Mouse (Mus musculus) embryonic facial prominence, embryonic 12.5 days (tissue): ENCODE results near the gene Caskin2. TPM values are rescaled to one million over a fixed set of nuclear protein-coding genes. Genes with fewer than 3 reads are reported as not detected.

Experiments used
- ATAC-seq: fragments of 200-750 bp; cut with Nextera tagmentation; 2 replicates; pipeline ENCODE4 v1.8.0; 2017; ENCODE audit not compliant: insufficient number of reproducible peaks, insufficient read depth, low FRiP score, low TSS enrichment
- H3K27ac ChIP-seq: fragments of 300-500 bp; sonication (generic); 2 replicates; pipeline ENCODE4 v1.5.1; 2016; ENCODE audit warnings: mild to moderate bottlenecking
- H3K27me3 ChIP-seq: fragments of 300-500 bp; sonication (generic); 2 replicates; pipeline ENCODE4 v1.6.1; 2016; ENCODE audit warnings: mild to moderate bottlenecking, moderate library complexity
- H3K36me3 ChIP-seq: fragments of 300-500 bp; sonication (generic); 2 replicates; pipeline ENCODE4 v1.6.1; 2016; ENCODE audit warnings: mild to moderate bottlenecking
- H3K4me1 ChIP-seq: fragments of 300-500 bp; sonication (generic); 2 replicates; pipeline ENCODE4 v1.6.1; 2016
- H3K4me2 ChIP-seq: fragments of 300-500 bp; sonication (generic); replicated peaks from 2 replicates; pipeline ENCODE4 v1.6.1; 2016; ENCODE audit warnings: mild to moderate bottlenecking, moderate library complexity
- H3K4me3 ChIP-seq: fragments of 300-500 bp; sonication (generic); 2 replicates; pipeline ENCODE4 v1.5.1; 2016; ENCODE audit warnings: mild to moderate bottlenecking
- H3K9ac ChIP-seq: fragments of 300-500 bp; sonication (generic); 2 replicates; pipeline ENCODE4 v1.6.1; 2016; ENCODE audit warnings: mild to moderate bottlenecking, moderate library complexity
- H3K9me3 ChIP-seq: fragments of 300-500 bp; sonication (generic); 2 replicates; pipeline ENCODE4 v1.6.1; 2016; ENCODE audit warnings: mild to moderate bottlenecking, moderate library complexity
- WGBS: fragments of 180-500 bp; shearing (Covaris S2); methylation state at CpG from one replicate; pipeline ENCODE4 v1.1.7; 2016; 5-methylcytosine and 5-hydroxymethylcytosine counted together
- polyA plus RNA-seq: library from polyadenylated mRNA; unstranded; fragments of >200 nt; fragmentation: Nextera tagmentation; extraction: Ambion mirVana; gene quantifications from 2 replicates; pipeline ENCODE4 v1.2.1, GENCODE M21; 2016

Gene Caskin2
- polyA plus RNA-seq, 1 experiment from 2014 or later = 17.5 TPM

GRCm38 (mm10) chr11:115800981-115801380 is 12.5 kb downstream of the Caskin2 start:
- no peak overlapping the region for H3K9ac ChIP-seq
- no peak overlapping the region for H3K4me3 ChIP-seq
- 89% methylated on average over 18 of the region's 18 CpGs for WGBS
- no peaks in the 10 kb centered on the region for H3K27me3 ChIP-seq
- no peak overlapping the region for H3K27ac ChIP-seq
- H3K4me2 ChIP-seq = no peak overlapping the region
- H3K9me3 ChIP-seq = no peaks in the 10 kb centered on the region
- H3K4me1 ChIP-seq = no peaks in the 10 kb centered on the region
- H3K36me3 ChIP-seq = peaks cover 91% of the 10 kb centered on the region
- ATAC-seq = no peak

GRCm38 (mm10) chr11:115797665-115798064 is 15.8 kb downstream of the Caskin2 start:
- Histone ChIP-seq H3K36me3 (peaks cover 98% of the 10 kb centered on the region), H3K4me1 (no peaks in the 10 kb centered on the region), H3K27ac (no peak overlapping the region), H3K4me3 (no peak overlapping the region), H3K27me3 (no peaks in the 10 kb centered on the region), H3K4me2 (no peak overlapping the region), H3K9ac (no peak overlapping the region), H3K9me3 (no peaks in the 10 kb centered on the region)
- no peak for ATAC-seq
- 87% methylated on average over 9 of the region's 9 CpGs for WGBS

DNA sequence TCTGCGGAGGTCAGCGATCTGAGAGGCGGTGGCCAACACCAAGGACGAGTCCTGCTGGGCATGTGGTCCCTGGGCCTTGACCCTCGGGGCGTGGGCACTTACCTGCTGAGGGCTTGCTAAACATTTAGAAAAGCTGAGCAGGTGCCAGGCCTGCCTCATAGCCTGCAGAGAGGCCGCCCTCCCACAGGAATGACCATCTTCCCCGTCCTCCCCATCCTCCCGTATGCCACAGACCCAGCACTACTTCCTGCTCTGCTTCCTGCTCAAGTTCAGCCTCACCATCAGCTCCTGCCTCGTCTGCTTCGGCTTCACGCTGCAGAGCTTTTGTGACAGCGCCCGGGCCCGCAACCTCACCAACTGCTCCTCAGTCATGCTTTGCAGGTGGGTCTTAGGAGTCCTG is 16.5 kb downstream of the Caskin2 start:
- ATAC-seq = no peak
- WGBS = 83% methylated on average over 15 of the region's 15 CpGs
- H3K36me3 ChIP-seq = peaks cover 98% of the 10 kb centered on the region
- H3K27ac ChIP-seq = no peak overlapping the region
- no peak overlapping the region for H3K4me3 ChIP-seq
- no peaks in the 10 kb centered on the region for H3K4me1 ChIP-seq
- H3K9me3 ChIP-seq = no peaks in the 10 kb centered on the region
- no peak overlapping the region for H3K9ac ChIP-seq
- no peak overlapping the region for H3K4me2 ChIP-seq
- H3K27me3 ChIP-seq = no peaks in the 10 kb centered on the region

GRCm38 (mm10) chr11:115792353-115792752 is 21.1 kb downstream of the Caskin2 start:
- Histone ChIP-seq H3K36me3 (peaks cover 98% of the 10 kb centered on the region), H3K27me3 (no peaks in the 10 kb centered on the region), H3K9me3 (no peaks in the 10 kb centered on the region), H3K27ac (no peak overlapping the region), H3K4me3 (no peak overlapping the region), H3K9ac (no peak overlapping the region), H3K4me2 (no peak overlapping the region), H3K4me1 (no peaks in the 10 kb centered on the region)
- WGBS = 91% methylated on average over 14 of the region's 14 CpGs
- no peak for ATAC-seq

DNA sequence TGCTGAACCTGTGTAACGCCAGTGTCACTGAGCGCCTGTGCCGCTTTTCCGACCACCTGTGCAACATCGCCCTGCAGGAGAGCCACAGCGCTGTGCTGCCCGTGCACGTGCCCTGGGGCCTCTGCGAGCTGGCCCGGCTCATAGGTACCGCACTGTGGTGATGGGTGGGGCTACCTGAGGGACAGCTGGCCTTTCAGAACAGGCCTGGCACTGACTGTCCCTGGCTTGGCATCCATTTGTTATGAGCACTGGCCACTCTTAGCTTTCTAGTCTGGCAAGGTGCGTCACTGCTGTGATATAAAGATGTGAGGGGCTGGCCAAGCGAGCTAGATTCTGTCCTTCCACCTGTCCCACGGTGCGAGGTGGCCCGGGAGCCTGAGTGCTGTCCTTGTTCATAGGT is 21.5 kb downstream of the Caskin2 start:
- Histone ChIP-seq H3K9me3 (no peaks in the 10 kb centered on the region), H3K4me3 (no peak overlapping the region), H3K27me3 (no peaks in the 10 kb centered on the region), H3K4me1 (no peaks in the 10 kb centered on the region), H3K9ac (no peak overlapping the region), H3K36me3 (peaks cover 98% of the 10 kb centered on the region), H3K4me2 (no peak overlapping the region), H3K27ac (no peak overlapping the region)
- ATAC-seq = no peak
- WGBS = 95% methylated on average over 16 of the region's 16 CpGs

GRCm38 (mm10) chr11:115789787-115790186 is 23.7 kb downstream of the Caskin2 start:
- ATAC-seq = no peak
- H3K4me1 ChIP-seq = no peaks in the 10 kb centered on the region
- no peak overlapping the region for H3K4me3 ChIP-seq
- H3K9ac ChIP-seq = no peak overlapping the region
- WGBS = 94% methylated on average over 7 of the region's 7 CpGs
- no peaks in the 10 kb centered on the region for H3K9me3 ChIP-seq
- peaks cover 89% of the 10 kb centered on the region for H3K36me3 ChIP-seq
- no peak overlapping the region for H3K4me2 ChIP-seq
- H3K27me3 ChIP-seq = no peaks in the 10 kb centered on the region
- no peak overlapping the region for H3K27ac ChIP-seq

DNA sequence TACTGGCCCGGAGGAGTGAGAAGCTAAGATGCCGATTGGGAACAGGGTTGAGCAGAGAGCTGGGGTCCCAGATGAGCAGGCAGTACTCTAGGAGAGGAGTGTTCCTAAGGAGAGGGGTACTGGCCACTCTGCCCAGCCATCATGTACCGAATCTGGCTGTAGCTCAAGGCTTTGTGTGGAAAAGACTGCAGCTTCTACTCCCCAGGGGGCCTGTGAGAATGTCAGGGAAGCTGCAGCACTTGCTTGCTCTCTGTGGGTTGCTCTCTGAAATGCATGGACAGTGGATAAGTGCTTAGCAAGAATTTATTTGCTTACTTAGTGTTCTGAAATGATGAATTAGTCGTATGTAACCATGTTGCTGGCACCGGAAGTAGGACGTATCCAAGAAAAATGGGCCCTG is 27.0 kb downstream of the Caskin2 start:
- H3K36me3 ChIP-seq = peaks cover 56% of the 10 kb centered on the region
- no peak overlapping the region for H3K27ac ChIP-seq
- H3K4me1 ChIP-seq = 0 out of 2 replicates have a peak, but pooled peaks cover 3% of the 10 kb centered on the region
- no peaks in the 10 kb centered on the region for H3K27me3 ChIP-seq
- no peak overlapping the region for H3K4me3 ChIP-seq
- no peaks in the 10 kb centered on the region for H3K9me3 ChIP-seq
- no peak overlapping the region for H3K4me2 ChIP-seq
- 64% methylated on average over 6 of the region's 6 CpGs for WGBS
- no peak for ATAC-seq
- no peak overlapping the region for H3K9ac ChIP-seq

GRCm38 (mm10) chr11:115780141-115781070 is 33.0 kb downstream of the Caskin2 start:
- Histone ChIP-seq H3K36me3 (peaks cover 8% of the 10 kb centered on the region; the same call in 1 of the 2 replicates), H3K9me3 (no peaks in the 10 kb centered on the region), H3K27me3 (no peaks in the 10 kb centered on the region), H3K27ac (0 out of 2 replicates have a peak overlapping the region, but pooled peaks have one; percentile 5), H3K9ac (no peak overlapping the region), H3K4me2 (peak overlapping the region; percentile 20), H3K4me3 (no peak overlapping the region), H3K4me1 (peaks cover 44% of the 10 kb centered on the region)
- ATAC-seq = peak; percentile 25; the same call in 1 of the 2 replicates
- WGBS = 15% methylated on average over 20 of the region's 20 CpGs

DNA sequence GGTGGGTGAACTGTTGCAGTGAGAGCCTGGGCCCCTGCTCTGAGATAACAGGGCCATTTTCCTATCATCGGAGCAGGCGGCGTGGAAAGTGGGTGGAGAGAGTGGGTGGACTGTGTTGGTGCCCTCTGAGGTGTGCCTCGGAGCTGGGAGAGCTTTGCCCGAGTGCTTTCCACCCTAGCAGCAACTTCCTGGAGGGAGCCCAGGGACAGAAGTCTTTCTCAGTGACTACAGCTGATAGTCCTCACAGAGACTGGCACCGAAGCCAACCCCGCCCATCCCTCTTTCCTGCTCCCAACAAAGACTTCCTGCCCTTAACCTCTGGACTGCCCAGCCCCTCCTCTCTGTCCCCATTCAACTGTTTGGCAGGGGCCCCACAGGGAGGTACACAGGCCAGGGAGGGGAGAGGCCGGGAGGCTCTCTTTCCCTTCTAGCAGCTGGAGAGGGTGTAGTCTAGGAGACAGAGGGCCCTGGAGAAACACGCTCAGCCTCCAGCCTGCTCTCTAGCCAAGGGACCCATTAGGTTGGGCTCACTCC is 34.3 kb downstream of the Caskin2 start:
- H3K9ac ChIP-seq = peak overlapping the region; percentile 17; the same call in 1 of the 2 replicates
- no peak overlapping the region for H3K4me3 ChIP-seq
- peak overlapping the region; percentile 9; the same call in 1 of the 2 replicates for H3K4me2 ChIP-seq
- peaks cover 8% of the 10 kb centered on the region; the same call in 1 of the 2 replicates for H3K36me3 ChIP-seq
- ATAC-seq = peak; percentile 43; the same call in 1 of the 2 replicates
- peaks cover 53% of the 10 kb centered on the region for H3K4me1 ChIP-seq
- peak overlapping the region; percentile 61 for H3K27ac ChIP-seq
- no peaks in the 10 kb centered on the region for H3K9me3 ChIP-seq
- no peaks in the 10 kb centered on the region for H3K27me3 ChIP-seq
- WGBS = 21% methylated on average over 9 of the region's 9 CpGs

DNA sequence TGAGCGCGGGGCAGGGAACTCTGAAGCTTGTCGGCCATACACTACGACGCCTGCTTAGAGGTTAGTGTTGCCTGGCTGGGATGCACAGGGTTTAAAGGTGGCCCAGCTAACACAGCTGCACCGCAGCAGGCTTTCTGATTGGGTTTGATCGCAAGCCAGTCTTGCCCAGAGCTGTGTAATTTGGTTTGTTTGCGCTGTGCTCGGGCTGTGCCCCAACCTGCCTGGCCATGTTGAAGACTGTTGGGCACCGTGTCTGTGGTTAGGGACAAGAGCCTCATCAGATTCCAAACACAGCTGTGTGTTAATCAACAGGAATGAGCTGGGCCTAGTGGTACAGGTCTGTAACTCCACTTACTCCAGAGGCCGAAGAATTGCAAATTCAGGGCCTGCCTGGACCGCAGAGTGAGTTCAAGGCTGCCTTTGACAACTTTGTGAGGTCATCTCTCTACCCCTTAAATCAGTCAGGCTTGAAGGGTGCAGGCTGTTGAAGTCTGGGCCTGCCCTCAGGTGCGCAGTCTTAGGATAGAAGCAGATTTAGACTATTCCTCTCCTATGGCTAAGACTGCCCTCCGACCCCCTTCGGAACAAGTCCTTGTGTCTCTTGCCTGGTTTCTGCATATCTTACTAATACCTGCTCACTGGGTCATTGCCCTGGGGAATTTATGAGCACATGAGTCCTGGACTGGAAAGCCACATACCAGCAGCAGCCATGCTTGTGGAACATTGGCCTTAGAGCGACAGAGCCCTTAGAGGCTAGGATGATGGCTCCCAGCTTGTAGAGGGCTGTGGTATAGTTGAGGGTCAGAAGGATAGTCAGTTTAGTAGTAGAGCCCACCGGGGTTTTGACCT is 35.7 kb downstream of the Caskin2 start:
- no peaks in the 10 kb centered on the region for H3K27me3 ChIP-seq
- H3K36me3 ChIP-seq = peaks cover 10% of the 10 kb centered on the region; the same call in 1 of the 2 replicates
- no peak for ATAC-seq
- no peak overlapping the region for H3K4me3 ChIP-seq
- H3K9ac ChIP-seq = no peak overlapping the region
- H3K9me3 ChIP-seq = no peaks in the 10 kb centered on the region
- H3K4me1 ChIP-seq = peaks cover 50% of the 10 kb centered on the region
- H3K27ac ChIP-seq = 0 out of 2 replicates have a peak overlapping the region, but pooled peaks have one; percentile 57
- 76% methylated on average over 17 of the region's 17 CpGs for WGBS
- H3K4me2 ChIP-seq = no peak overlapping the region

DNA sequence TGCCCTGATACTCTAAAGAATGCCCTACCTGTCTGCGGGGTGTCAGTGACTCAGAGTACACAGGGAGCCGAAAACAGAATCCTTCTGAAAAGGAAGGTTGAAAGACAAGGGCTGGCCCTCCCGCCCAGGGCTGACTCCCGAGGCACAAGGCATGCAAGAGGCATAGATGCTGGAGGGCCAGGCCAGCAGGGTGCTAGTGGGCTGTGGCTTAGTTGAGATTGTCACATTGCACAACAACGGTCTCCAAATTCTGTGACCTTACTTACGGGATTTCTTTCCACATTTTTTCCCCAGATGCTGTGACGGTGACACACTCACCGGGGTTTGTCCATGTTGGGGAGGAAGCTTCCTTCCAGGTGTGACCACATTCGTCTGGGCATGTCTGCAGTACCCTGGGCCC is 36.5 kb downstream of the Caskin2 start:
- whole genome bisulfite sequencing = 54% methylated on average over 9 of the region's 9 CpGs
- Histone ChIP-seq H3K27me3 (no peaks in the 10 kb centered on the region), H3K36me3 (peaks cover 13% of the 10 kb centered on the region; the same call in 1 of the 2 replicates), H3K27ac (0 out of 2 replicates have a peak overlapping the region, but pooled peaks have one; percentile 30), H3K4me3 (no peak overlapping the region), H3K9ac (no peak overlapping the region), H3K4me2 (no peak overlapping the region), H3K9me3 (no peaks in the 10 kb centered on the region), H3K4me1 (peaks cover 50% of the 10 kb centered on the region)
- ATAC-seq = no peak
